Mouse (Mus musculus) midbrain, embryonic 16.5 days (tissue): ENCODE results near the gene Plin1. TPM values are rescaled to one million over a fixed set of nuclear protein-coding genes. Genes with fewer than 3 reads are reported as not detected.

Experiments used
- ATAC-seq: fragments of 200-750 bp; cut with Nextera tagmentation; 2 replicates; pipeline ENCODE4 v1.8.0; 2017; ENCODE audit warnings: moderate TSS enrichment
- H3K27ac ChIP-seq: fragments of 300-500 bp; sonication (generic); 2 replicates; pipeline ENCODE4 v1.5.1; 2014; ENCODE audit warnings: mild to moderate bottlenecking, low read length, mixed read lengths
- H3K27me3 ChIP-seq: fragments of 300-500 bp; sonication (generic); 2 replicates; pipeline ENCODE4 v1.6.1; 2014; ENCODE audit warnings: low read depth, low read length, mixed read lengths; ENCODE audit not compliant: control insufficient read depth, insufficient read depth
- H3K36me3 ChIP-seq: fragments of 300-500 bp; sonication (generic); 2 replicates; pipeline ENCODE4 v1.6.1; 2014; ENCODE audit warnings: mild to moderate bottlenecking, low read length, moderate library complexity, mixed read lengths; ENCODE audit not compliant: control insufficient read depth, insufficient read depth
- H3K4me1 ChIP-seq: fragments of 300-500 bp; sonication (generic); 2 replicates; pipeline ENCODE4 v1.6.1; 2014; ENCODE audit warnings: mild to moderate bottlenecking, low read length, mixed read lengths; ENCODE audit not compliant: control insufficient read depth, insufficient read depth
- H3K4me2 ChIP-seq: fragments of 300-500 bp; sonication (generic); 2 replicates; pipeline ENCODE4 v1.6.1; 2014; ENCODE audit warnings: mild to moderate bottlenecking, low read length, mixed read lengths
- H3K4me3 ChIP-seq: fragments of 300-500 bp; sonication (generic); 2 replicates; pipeline ENCODE4 v1.5.1; 2014; ENCODE audit warnings: low read depth, mild to moderate bottlenecking, low read length, moderate library complexity, mixed read lengths
- H3K9ac ChIP-seq: fragments of 300-500 bp; sonication (generic); 2 replicates; pipeline ENCODE4 v1.6.1; 2014; ENCODE audit warnings: low read depth, low read length, mixed read lengths
- H3K9me3 ChIP-seq: fragments of 300-500 bp; sonication (generic); replicated peaks from 2 replicates; pipeline ENCODE4 v1.6.1; 2014; ENCODE audit warnings: mild to moderate bottlenecking, low read length, mixed read lengths; ENCODE audit not compliant: control insufficient read depth, poor library complexity, severe bottlenecking
- WGBS: fragments of 180-500 bp; shearing (Covaris S2); extraction: QIAGEN DNeasy Blood & Tissue Kit; methylation state at CpG from one replicate; pipeline ENCODE4 v1.1.7; 2014; 5-methylcytosine and 5-hydroxymethylcytosine counted together
- polyA plus RNA-seq: library from polyadenylated mRNA; unstranded; fragments of >200 nt; fragmentation: Nextera tagmentation; extraction: Ambion mirVana; gene quantifications from 2 replicates; pipeline ENCODE4 v1.2.1, GENCODE M21; 2015

Gene Plin1
- polyA plus RNA-seq, 1 experiment from 2014 or later: 0.24 TPM

DNA sequence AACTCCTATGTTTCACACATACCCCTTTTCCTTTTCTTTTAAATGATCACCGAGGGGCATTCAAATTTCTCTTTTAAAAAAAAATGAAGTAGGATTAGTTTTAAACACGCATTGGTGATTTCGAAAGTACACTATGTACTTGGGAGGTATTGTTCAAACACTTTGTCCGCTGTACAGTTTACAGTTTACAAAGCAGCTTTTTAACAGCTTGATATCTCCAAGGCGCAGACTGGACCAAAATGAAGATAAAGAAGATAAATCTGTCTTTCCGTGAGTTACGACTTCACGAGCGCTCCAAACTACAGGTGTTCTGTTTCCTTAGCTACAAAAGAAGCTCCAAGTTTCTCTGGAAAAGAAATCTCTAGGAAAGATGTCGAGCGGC, 9.6 kb upstream of the Plin1 start:
- Histone ChIP-seq H3K4me3 (peak overlapping the region; percentile 62), H3K4me1 (peaks cover 10% of the 10 kb centered on the region), H3K27me3 (no peaks in the 10 kb centered on the region), H3K9ac (peak overlapping the region; percentile 64; the same call in 1 of the 2 replicates), H3K4me2 (peak overlapping the region; percentile 92), H3K36me3 (no peaks in the 10 kb centered on the region; the same call in 1 of the 2 replicates), H3K27ac (no peak overlapping the region), H3K9me3 (no peaks in the 10 kb centered on the region)
- WGBS: 21% methylated on average over 11 of the region's 11 CpGs
- ATAC-seq: no peak

DNA sequence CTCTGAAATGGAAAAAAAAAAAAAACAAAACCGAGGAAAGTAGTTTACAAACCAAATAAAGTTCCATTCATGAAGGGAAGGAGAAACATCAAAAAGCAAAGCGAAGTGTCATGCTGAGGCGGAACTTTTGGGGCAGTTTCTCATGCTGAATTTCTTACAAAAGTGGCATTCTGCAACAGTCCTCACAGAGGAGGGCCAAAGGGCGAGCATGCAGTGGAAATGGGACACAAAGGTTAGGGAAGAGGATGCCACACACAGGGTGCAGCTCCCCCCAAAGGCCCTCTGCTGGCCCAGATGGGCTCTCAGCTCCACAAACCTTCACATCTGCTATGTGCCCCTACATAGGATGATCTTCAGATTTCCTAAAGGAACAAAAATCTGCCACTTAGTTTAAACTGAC, 7.6 kb upstream of the Plin1 start:
- Histone ChIP-seq H3K4me1 (peaks cover 10% of the 10 kb centered on the region), H3K4me2 (no peak overlapping the region), H3K27me3 (no peaks in the 10 kb centered on the region), H3K36me3 (peaks cover 3% of the 10 kb centered on the region; the same call in 1 of the 2 replicates), H3K4me3 (no peak overlapping the region), H3K27ac (no peak overlapping the region), H3K9ac (no peak overlapping the region), H3K9me3 (no peaks in the 10 kb centered on the region)
- WGBS: 75% methylated on average over 4 of the region's 4 CpGs
- ATAC-seq: no peak

- Histone ChIP-seq H3K9me3 (no peaks in the 10 kb centered on the region), H3K4me3 (no peak overlapping the region), H3K27me3 (no peaks in the 10 kb centered on the region), H3K4me2 (no peak overlapping the region), H3K4me1 (peaks cover 10% of the 10 kb centered on the region), H3K9ac (no peak overlapping the region), H3K36me3 (peaks cover 3% of the 10 kb centered on the region; the same call in 1 of the 2 replicates), H3K27ac (no peak overlapping the region)
- WGBS: 94% methylated on average over 2 of the region's 2 CpGs
- ATAC-seq: no peak
Observed at GRCm38 (mm10) chr7:79738913-79739312, 6.2 kb upstream of the Plin1 start.

- 91% methylated on average over 14 of the region's 14 CpGs for WGBS
- H3K27me3 ChIP-seq: no peaks in the 10 kb centered on the region
Observed at GRCm38 (mm10) chr7:79736511-79736910, 3.8 kb upstream of the Plin1 start.

GRCm38 (mm10) chr7:79734563-79734962, 1.9 kb upstream of the Plin1 start:
- no peaks in the 10 kb centered on the region for H3K9me3 ChIP-seq
- peaks cover 3% of the 10 kb centered on the region; the same call in 1 of the 2 replicates for H3K36me3 ChIP-seq
- WGBS: 78% methylated on average over 8 of the region's 8 CpGs
- ATAC-seq: no peak
- no peaks in the 10 kb centered on the region for H3K4me1 ChIP-seq
- no peak overlapping the region for H3K27ac ChIP-seq
- no peak overlapping the region for H3K4me2 ChIP-seq
- no peak overlapping the region for H3K4me3 ChIP-seq
- H3K9ac ChIP-seq: no peak overlapping the region
- no peaks in the 10 kb centered on the region; the same call in 1 of the 2 replicates for H3K27me3 ChIP-seq

More at GRCm38 (mm10) chr7:79736511-79736910, 3.8 kb upstream of the Plin1 start:
- Histone ChIP-seq H3K4me3 (no peak overlapping the region), H3K9ac (no peak overlapping the region), H3K27ac (no peak overlapping the region), H3K9me3 (no peaks in the 10 kb centered on the region), H3K36me3 (peaks cover 3% of the 10 kb centered on the region; the same call in 1 of the 2 replicates), H3K4me1 (no peaks in the 10 kb centered on the region), H3K4me2 (no peak overlapping the region)
- no peak for ATAC-seq

DNA sequence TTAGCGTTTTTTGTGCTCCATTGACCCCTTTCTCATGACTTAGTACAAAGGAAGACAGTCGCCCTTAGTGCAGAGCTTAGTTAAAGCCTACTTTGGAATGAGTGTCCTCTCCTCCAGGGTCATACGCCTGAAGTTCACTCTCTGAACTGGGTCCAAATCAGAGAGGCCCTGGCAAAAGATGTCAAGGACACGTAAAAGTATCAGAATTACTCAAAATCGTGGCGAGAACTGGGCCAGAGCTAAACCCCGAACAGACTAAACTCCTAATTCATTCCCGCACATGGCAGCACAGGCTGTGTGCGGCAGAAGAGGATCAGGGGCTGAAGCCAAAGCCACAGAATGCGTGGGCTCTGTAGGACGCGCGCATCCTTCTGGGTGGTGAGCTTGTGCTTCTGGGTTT, 1.3 kb downstream of the Plin1 start:
- Histone ChIP-seq H3K4me1 (no peaks in the 10 kb centered on the region), H3K36me3 (no peaks in the 10 kb centered on the region), H3K9ac (no peak overlapping the region), H3K27me3 (no peaks in the 10 kb centered on the region; the same call in 1 of the 2 replicates), H3K27ac (no peak overlapping the region), H3K4me2 (no peak overlapping the region), H3K4me3 (no peak overlapping the region), H3K9me3 (no peaks in the 10 kb centered on the region)
- ATAC-seq: no peak
- 74% methylated on average over 13 of the region's 13 CpGs for WGBS

DNA sequence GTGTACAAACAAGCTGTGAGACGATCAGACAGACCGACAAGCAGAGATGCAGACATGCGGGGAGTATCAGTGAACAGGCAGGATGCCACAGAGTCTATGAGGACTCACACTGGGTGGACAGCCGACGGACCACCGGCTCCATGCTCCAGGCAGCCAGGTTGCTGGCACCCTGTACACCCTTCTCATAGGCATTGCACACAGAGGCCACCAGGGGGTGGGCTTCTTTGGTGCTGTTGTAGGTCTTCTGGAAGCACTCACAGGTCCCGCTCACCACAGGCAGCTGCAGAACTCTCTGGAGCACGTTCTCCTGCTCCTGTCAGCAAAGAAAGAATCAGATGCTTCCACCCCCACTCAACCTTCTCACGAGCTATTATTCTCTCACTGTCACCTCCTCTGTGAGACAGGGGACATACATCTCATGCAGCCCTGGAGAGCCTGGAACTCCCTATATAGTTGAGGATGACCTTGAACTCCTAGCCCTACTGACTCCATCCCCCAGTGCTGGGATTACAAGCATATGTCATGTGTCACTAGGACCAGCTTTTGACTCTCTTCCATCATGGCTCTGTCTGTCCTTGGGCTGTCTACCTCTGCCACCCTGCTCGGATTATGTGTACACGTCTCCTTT, 2.8 kb downstream of the Plin1 start:
- Histone ChIP-seq H3K4me3 (no peak overlapping the region), H3K4me2 (no peak overlapping the region), H3K27me3 (peaks cover 4% of the 10 kb centered on the region; the same call in 1 of the 2 replicates), H3K9me3 (no peaks in the 10 kb centered on the region), H3K4me1 (no peaks in the 10 kb centered on the region), H3K9ac (no peak overlapping the region), H3K36me3 (no peaks in the 10 kb centered on the region), H3K27ac (no peak overlapping the region)
- WGBS: 72% methylated on average over 11 of the region's 11 CpGs
- ATAC-seq: no peak

DNA sequence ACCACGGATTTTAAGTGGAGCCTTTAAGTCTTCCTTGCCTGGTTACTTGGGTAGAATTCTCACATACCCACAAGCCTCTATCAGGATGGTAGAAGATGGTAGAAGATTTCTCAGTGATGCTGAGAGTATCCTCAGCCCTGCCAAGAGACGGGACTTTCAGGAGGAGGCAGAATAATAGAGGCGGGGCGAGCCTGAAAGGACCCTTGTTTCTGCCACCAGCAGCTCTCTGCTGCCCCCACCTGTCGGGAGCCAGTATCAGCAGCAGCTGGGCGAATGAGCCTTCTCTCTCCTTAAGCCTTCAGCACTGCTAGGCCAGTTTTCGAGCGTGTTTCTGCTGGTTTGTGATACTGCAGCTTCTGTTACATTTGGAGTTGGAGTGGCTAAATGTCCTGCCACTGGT, 3.5 kb downstream of the Plin1 start:
- Histone ChIP-seq H3K27me3 (peaks cover 4% of the 10 kb centered on the region; the same call in 1 of the 2 replicates), H3K9ac (no peak overlapping the region), H3K9me3 (no peaks in the 10 kb centered on the region), H3K27ac (no peak overlapping the region), H3K36me3 (no peaks in the 10 kb centered on the region), H3K4me3 (no peak overlapping the region), H3K4me1 (no peaks in the 10 kb centered on the region), H3K4me2 (no peak overlapping the region)
- WGBS: 7% methylated on average over 8 of the region's 8 CpGs
- no peak for ATAC-seq

GRCm38 (mm10) chr7:79728219-79728618, 4.5 kb downstream of the Plin1 start:
- ATAC-seq: no peak; the same call in 1 of the 2 replicates
- no peaks in the 10 kb centered on the region for H3K36me3 ChIP-seq
- WGBS: 29% methylated on average over 6 of the region's 6 CpGs
- H3K9me3 ChIP-seq: no peaks in the 10 kb centered on the region
- no peak overlapping the region for H3K27ac ChIP-seq
- H3K9ac ChIP-seq: no peak overlapping the region
- H3K4me2 ChIP-seq: no peak overlapping the region
- no peaks in the 10 kb centered on the region for H3K4me1 ChIP-seq
- no peak overlapping the region for H3K4me3 ChIP-seq
- H3K27me3 ChIP-seq: peaks cover 6% of the 10 kb centered on the region
